Mouse (Mus musculus) testis, adult 2 months (tissue): ENCODE results near the gene Pop5. TPM values are rescaled to one million over a fixed set of nuclear protein-coding genes. Genes with fewer than 3 reads are reported as not detected.

ENCODE experiments used
- H3K27ac ChIP-seq: fragments of 200-500 bp; 2 replicates; pipeline ENCODE4 v1.5.1; 2012; ENCODE audit warnings: low read depth, low read length; ENCODE audit not compliant: control insufficient read depth, insufficient read depth
- H3K27me3 ChIP-seq: fragments of 200-500 bp; 2 replicates; pipeline ENCODE4 v1.6.1; 2012; ENCODE audit warnings: mild to moderate bottlenecking, low read length, moderate library complexity; ENCODE audit not compliant: control insufficient read depth, insufficient read depth
- H3K36me3 ChIP-seq: fragments of 200-500 bp; 2 replicates; pipeline ENCODE4 v1.6.1; 2012; ENCODE audit warnings: mild to moderate bottlenecking, low read length; ENCODE audit not compliant: control insufficient read depth, insufficient read depth
- H3K4me1 ChIP-seq: fragments of 200-500 bp; 2 replicates; pipeline ENCODE4 v1.6.1; 2012; ENCODE audit warnings: low read length; ENCODE audit not compliant: control insufficient read depth, insufficient read depth
- H3K4me3 ChIP-seq: fragments of 200-500 bp; 2 replicates; pipeline ENCODE4 v1.5.1; 2012; ENCODE audit warnings: low read depth, mild to moderate bottlenecking, low read length, moderate library complexity, mixed read lengths; ENCODE audit not compliant: control insufficient read depth
- CTCF ChIP-seq: fragments of 200-500 bp; IDR thresholded peaks from 2 replicates; pipeline ENCODE4 v1.5.1; 2012; ENCODE audit warnings: low read depth, mild to moderate bottlenecking, inconsistent platforms, low read length, moderate library complexity; ENCODE audit not compliant: control insufficient read depth, insufficient read depth, insufficient replicate concordance
- POLR2A ChIP-seq: fragments of 200-500 bp; IDR thresholded peaks from 2 replicates; pipeline ENCODE4 v1.6.1; 2012; ENCODE audit warnings: low read depth, mild to moderate bottlenecking, inconsistent platforms, low read length, moderate library complexity; ENCODE audit not compliant: control insufficient read depth
- polyA plus RNA-seq: library from polyadenylated mRNA; depleted of rRNA; stranded (reverse); fragments of >200 nt; gene quantifications from 2 replicates; pipeline ENCODE4 v1.2.3, GENCODE M21; 2012

Pop5 gene
- polyA plus RNA-seq, 1 experiment: 15.5 TPM

DNA sequence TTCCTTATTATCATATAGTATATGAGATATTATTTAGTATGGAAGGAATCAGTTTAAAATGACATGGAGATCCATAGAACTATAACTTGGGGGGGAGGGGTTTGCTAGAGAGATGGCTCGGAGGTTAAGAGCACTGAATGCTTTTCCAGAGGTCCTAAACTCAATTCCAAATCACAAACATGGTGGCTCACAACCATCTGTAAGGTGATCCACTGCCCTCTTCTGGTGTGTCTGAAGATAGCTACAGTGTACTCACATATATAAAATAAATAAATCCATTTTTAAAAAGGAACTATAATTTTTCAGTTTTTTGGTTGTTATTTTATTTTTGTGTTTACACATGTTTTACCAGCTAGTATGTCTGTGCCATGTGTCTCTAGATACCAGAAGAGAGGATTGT lies 38.7 kb downstream of the Pop5 start:
- peaks cover 10% of the 10 kb centered on the region for H3K4me1 ChIP-seq
- no peak for TF ChIP-seq CTCF
- TF ChIP-seq POLR2A: no peak
- H3K27ac ChIP-seq: no peak overlapping the region
- H3K36me3 ChIP-seq: no peaks in the 10 kb centered on the region
- H3K27me3 ChIP-seq: no peaks in the 10 kb centered on the region
- no peak overlapping the region for H3K4me3 ChIP-seq

DNA sequence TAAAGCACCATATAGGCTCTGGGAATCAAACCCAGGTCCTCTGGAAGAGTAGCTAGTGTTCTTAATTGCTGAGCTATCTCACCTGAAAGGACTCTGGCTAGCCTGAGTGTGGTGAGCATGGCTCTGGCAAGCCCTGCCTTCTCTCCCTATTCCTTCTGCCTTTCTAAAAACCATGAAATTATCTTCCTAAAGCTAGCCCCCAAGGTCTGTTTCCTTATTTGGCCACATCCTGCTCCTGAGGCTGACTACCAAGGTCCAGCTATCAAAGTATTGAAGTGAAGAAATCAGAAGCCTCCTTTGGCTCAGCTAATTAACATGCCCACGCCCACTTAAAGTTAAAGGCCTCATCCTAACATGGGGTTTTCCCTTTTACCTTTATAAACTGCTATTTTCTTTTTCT lies 39.1 kb downstream of the Pop5 start:
- TF ChIP-seq POLR2A: no peak
- no peak for TF ChIP-seq CTCF
- Histone ChIP-seq H3K36me3 (no peaks in the 10 kb centered on the region), H3K4me3 (no peak overlapping the region), H3K4me1 (peaks cover 10% of the 10 kb centered on the region), H3K27ac (no peak overlapping the region), H3K27me3 (no peaks in the 10 kb centered on the region)

DNA sequence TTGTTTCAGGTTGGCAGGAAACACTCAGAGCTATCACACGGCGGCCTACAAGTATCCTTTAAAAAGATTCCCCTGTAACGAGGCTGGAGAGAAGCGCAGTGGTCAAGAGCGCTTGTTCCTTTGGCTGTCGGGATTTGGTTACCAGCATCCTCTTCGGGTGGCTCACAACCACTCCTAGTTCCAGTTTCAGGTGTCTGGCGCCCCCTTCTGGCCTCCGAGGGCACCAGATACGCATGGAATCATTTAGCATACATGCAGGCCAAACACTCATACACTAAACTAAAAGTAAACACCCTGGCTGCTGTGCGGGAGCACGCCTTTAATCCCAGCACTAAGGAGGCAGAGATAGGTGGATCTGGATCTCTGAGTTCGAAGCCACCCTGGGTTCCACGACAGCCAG lies 40.4 kb downstream of the Pop5 start:
- H3K4me1 ChIP-seq: peaks cover 12% of the 10 kb centered on the region
- TF ChIP-seq CTCF (peak; percentile 77; the same call in 1 of the 2 replicates), POLR2A (no peak)
- no peaks in the 10 kb centered on the region for H3K27me3 ChIP-seq
- no peak overlapping the region for H3K27ac ChIP-seq
- H3K36me3 ChIP-seq: no peaks in the 10 kb centered on the region
- H3K4me3 ChIP-seq: no peak overlapping the region

DNA sequence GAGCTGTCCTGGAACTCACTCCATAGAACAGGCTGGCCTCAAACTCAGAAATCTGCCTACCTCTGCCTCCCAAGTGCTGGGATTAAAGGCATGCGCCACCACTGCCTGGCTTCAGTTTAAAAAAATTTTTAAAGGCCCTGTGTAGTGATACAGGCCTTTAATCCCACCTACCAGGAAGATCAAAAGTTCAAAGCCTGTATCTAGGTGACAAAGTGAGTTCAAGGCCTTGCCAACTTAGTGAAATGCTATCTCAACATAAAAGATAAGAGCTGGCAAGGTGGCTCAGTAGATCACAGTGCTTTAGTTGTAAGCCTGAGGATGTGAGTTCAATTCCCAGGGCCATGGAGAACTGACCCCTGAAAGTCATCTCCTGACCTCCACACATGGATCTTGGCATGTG lies 42.4 kb downstream of the Pop5 start:
- H3K36me3 ChIP-seq: no peaks in the 10 kb centered on the region
- H3K4me3 ChIP-seq: no peak overlapping the region
- peaks cover 10% of the 10 kb centered on the region for H3K4me1 ChIP-seq
- no peak overlapping the region for H3K27ac ChIP-seq
- no peaks in the 10 kb centered on the region for H3K27me3 ChIP-seq
- TF ChIP-seq CTCF (no peak), POLR2A (no peak)

DNA sequence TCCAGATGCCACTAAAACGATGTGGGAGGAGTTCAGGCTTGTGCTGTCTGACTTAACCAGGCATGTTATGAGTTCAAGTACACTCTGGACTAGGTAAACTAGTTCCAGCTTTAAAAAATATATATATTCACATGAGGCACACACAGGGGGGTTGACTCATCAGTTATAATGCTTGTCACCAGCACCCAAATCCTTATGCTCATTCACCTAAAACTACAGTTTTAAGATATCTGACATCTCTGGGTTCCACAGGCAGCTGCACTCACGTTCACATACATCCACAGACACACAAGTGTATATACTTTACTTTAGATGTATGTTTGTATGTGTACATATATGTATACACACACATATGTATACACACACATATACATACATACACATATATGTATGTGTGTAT lies 43.1 kb downstream of the Pop5 start:
- Histone ChIP-seq H3K4me3 (no peak overlapping the region), H3K4me1 (peaks cover 8% of the 10 kb centered on the region; the same call in 1 of the 2 replicates), H3K27me3 (no peaks in the 10 kb centered on the region), H3K27ac (no peak overlapping the region), H3K36me3 (0 out of 2 replicates have a peak, but pooled peaks cover 1% of the 10 kb centered on the region)
- TF ChIP-seq POLR2A (no peak), CTCF (no peak)

DNA sequence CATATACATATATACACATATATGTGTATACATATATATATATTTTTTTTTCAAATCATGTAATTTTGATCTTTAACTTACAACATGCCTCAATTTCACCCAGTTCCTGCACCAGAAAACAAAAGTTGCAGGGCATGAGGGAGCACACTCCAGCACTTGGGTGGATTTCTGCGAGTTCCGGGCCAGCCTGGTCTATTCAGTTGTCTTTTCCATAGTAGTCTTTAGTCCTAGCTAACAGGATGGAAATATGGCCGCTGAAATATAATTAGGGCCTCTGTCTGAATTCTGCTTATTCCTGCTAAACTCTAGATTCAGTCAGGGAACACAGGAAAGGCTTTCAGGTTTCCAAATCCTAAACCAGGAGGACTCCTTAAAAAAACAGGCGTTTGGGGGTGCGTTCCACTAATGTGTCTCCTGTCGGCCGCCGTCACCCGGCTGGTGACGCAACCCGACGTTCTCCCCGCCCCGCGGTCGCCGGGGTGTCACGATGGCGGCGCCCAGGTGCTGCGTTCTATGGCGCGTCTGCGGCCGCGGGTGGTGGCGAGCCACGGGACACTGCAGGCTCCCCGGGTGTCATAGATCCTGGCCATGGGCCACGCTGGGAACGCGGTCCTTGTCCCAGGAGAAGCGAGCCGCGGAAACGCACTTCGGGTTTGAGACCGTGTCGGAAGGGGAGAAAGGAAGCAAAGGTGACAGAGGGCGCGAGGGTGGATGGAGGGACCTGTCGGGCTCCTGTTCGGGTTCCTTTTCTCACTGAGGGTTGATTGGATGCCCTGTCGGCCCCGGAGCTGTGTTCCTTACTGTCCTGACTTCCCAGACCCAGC lies 43.8 kb downstream of the Pop5 start, which contains the start of gene Coq5:
Gene Coq5, plus strand, starts transcription at position 441 of the 824 bp plus-strand sequence.
- Histone ChIP-seq H3K4me3 (peak within 1 kb of the TSS; percentile 97), H3K36me3 (0 out of 2 replicates have a peak, but pooled peaks cover 1% of the 10 kb centered on the region), H3K27ac (peak within 1 kb of the TSS; percentile 60; the same call in 1 of the 2 replicates), H3K4me1 (peaks cover 8% of the 10 kb centered on the region; the same call in 1 of the 2 replicates), H3K27me3 (no peaks in the 10 kb centered on the region)
- TF ChIP-seq CTCF (no peak), POLR2A (peak; percentile 76)

DNA sequence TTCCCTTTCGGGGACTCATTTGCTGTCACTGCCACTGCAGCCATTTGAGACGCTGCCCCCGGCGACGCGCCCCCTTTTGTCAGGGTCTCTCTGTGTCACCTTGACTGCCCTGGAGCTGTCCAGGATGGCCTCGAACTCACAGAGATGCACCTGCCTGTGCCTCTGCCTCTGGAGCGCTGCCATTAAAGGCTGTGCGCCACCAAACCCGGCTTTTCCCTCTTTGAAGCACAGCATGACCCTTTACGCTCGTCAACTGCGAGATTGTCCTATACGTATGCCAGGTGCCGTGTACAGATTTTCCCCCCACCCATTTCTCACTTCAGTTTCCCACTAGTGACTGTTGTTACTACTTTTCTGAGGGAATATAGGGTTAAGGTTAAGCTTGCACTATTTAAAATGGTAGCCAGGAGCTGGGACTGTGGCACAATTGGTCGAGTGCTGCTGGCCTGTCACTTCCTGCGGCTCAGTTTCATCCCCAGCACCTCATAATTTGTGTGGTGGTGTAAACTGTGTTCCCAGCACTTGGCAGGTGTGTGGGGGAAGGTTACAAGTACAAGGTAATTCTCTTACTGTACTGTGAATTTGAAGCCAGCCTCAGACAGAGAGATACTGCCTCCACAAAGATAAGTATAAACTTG lies 44.5 kb downstream of the Pop5 start:
- no peak overlapping the region; the same call in 1 of the 2 replicates for H3K27ac ChIP-seq
- peaks cover 8% of the 10 kb centered on the region; the same call in 1 of the 2 replicates for H3K4me1 ChIP-seq
- H3K4me3 ChIP-seq: peak overlapping the region; percentile 97
- TF ChIP-seq POLR2A (no peak), CTCF (no peak)
- H3K27me3 ChIP-seq: no peaks in the 10 kb centered on the region
- 0 out of 2 replicates have a peak, but pooled peaks cover 1% of the 10 kb centered on the region for H3K36me3 ChIP-seq
